Mouse (Mus musculus): Measurements from ENCODE around the gene Rfesd. TPM values are rescaled to one million over a fixed set of nuclear protein-coding genes. Genes with fewer than 3 reads are reported as not detected.

Rfesd gene
- 13.8 and 15.6 TPM in 2 replicates for polyA plus RNA-seq (2012; rRNA removed)

DNA sequence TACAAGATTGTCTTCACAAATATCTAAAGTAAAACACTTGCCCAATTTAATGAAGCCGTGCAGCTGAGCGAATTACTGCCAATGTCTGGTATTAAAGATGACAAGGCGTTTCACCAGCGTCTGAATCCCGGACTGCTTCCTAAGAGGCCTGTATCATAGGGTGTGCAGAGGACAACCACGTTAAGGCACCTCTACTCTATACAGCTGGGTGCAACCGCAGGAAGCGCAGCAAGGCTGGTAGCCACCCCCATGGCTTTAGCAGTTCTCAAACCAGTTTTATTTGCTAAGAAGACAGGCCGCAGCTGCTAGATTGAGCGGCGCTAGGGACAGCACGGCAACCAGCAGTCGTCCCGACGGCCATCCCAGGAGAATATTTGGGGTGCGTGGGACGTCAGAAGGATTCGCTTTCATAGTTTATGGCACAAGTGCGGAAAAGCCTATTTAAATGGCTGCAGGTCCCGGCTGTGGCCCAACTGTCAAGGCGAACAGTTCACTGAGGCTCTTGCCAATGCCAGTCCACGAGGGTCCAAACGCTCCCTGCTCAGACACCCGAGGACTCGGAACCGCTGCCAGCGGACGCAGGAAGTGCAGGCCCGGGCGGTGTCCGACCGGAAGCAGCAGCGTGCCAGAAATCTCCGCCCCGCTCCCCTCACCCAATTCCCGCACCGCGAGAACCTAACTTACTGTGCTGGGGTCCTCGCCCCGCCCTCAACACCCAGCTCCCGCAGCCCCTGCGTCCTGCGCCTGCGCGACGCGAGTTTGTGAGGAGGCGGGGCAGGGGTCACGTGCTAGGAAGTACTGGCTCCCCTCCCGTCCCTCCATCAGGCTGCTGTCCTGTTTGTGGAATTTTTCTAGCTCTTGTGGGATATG lies at the start of gene Rfesd:
TSS of gene Rfesd (minus strand) at position 746 of the 870 bp plus-strand sequence.
- TF ChIP-seq CTCF (IDR thresholded peaks at IDR 0.05; ENCODE audit: extremely low read depth, insufficient read depth, low read length) (no peak), POLR2A (IDR thresholded peaks at IDR 0.05; ENCODE audit: extremely low read depth, insufficient read depth, low read length) (peak; percentile 69)
- Histone ChIP-seq H3K4me3 (ENCODE audit: insufficient read depth, low read length) (peak within 1 kb of the TSS; percentile 69), H3K27ac (ENCODE audit: insufficient read depth, low read length) (peak within 1 kb of the TSS; percentile 93), H3K4me1 (ENCODE audit: control insufficient read depth, insufficient read depth, low read length) (no peaks in the 10 kb centered on the region)

DNA sequence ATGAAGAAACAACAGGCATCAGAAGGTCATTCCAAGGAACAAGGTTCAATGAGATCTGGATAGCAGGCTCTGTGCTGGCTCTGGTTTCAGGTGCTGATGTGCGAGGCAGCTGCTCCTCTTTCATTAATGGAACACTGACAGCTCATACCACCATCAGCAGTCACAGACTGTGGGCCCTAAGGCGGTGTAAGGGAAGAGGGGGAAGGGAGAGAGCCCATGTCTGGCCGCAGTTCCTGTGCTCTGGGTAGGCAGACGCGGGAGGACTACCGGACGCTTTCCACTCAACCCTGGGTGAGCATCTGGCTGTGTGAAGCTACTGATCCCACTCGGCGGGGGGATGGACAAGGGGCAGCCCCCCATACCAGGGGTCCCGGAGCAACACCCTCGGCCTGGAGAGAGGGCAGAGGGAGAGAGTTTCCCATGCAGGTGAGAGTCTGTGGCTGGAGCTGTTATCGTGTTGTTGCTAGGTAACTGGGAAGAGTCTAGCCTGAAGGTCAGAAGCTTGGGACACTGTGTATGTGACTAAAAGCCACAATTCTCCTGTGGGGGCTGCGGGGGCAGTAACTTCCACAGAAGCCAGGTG lies 45.9 kb upstream of the Rfesd start:
- Histone ChIP-seq H3K4me1 (ENCODE audit: control insufficient read depth, insufficient read depth, low read length) (no peaks in the 10 kb centered on the region), H3K4me3 (ENCODE audit: insufficient read depth, low read length) (no peak overlapping the region), H3K27ac (ENCODE audit: insufficient read depth, low read length) (no peak overlapping the region)
- TF ChIP-seq CTCF (IDR thresholded peaks at IDR 0.05; ENCODE audit: extremely low read depth, insufficient read depth, low read length) = no peak
- no peak for TF ChIP-seq POLR2A (IDR thresholded peaks at IDR 0.05; ENCODE audit: extremely low read depth, insufficient read depth, low read length)

DNA sequence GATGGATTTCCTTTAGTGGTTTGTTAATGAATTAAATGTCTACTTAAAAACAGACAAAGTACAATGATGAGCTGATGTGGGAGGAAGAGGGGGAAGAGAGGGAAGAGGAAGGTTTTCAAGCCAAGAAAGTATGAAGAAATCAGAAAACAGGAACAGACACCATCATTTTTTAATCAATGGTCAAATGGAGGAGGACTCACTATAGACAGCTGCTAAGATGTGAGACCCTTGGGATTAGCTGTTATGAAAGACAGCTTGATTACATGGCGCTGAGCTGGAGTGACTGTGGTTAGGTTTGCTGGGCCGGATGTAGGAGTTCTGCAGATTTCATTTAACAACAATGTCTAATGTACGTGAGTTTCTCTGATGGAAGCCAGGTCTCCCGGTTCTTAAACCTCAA lies 45.0 kb upstream of the Rfesd start:
- Histone ChIP-seq H3K4me3 (ENCODE audit: insufficient read depth, low read length) (no peak overlapping the region), H3K4me1 (ENCODE audit: control insufficient read depth, insufficient read depth, low read length) (no peaks in the 10 kb centered on the region), H3K27ac (ENCODE audit: insufficient read depth, low read length) (no peak overlapping the region)
- TF ChIP-seq CTCF (IDR thresholded peaks at IDR 0.05; ENCODE audit: extremely low read depth, insufficient read depth, low read length) (no peak), POLR2A (IDR thresholded peaks at IDR 0.05; ENCODE audit: extremely low read depth, insufficient read depth, low read length) (no peak)

DNA sequence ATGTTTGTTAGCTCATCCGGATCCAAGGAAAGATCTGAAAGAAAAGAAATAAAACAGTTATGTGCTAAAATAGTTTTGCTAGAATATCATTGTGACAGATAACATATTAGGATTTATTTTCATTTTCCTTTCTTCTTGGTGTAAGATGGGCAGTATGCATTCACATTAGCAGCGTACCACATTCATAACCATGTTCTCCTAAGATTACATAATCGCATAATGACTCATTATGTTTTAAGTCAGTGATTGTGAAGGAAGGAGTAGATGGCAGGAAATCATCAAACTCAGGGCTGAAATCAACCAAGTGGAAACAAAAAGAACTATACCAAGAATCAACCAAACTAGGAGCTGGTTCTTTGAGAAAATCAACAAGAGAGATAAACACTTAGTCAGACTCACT lies 44.0 kb upstream of the Rfesd start:
- Histone ChIP-seq H3K4me1 (ENCODE audit: control insufficient read depth, insufficient read depth, low read length) (no peaks in the 10 kb centered on the region), H3K4me3 (ENCODE audit: insufficient read depth, low read length) (no peak overlapping the region), H3K27ac (ENCODE audit: insufficient read depth, low read length) (no peak overlapping the region)
- TF ChIP-seq CTCF (IDR thresholded peaks at IDR 0.05; ENCODE audit: extremely low read depth, insufficient read depth, low read length) (no peak), POLR2A (IDR thresholded peaks at IDR 0.05; ENCODE audit: extremely low read depth, insufficient read depth, low read length) (no peak)

DNA sequence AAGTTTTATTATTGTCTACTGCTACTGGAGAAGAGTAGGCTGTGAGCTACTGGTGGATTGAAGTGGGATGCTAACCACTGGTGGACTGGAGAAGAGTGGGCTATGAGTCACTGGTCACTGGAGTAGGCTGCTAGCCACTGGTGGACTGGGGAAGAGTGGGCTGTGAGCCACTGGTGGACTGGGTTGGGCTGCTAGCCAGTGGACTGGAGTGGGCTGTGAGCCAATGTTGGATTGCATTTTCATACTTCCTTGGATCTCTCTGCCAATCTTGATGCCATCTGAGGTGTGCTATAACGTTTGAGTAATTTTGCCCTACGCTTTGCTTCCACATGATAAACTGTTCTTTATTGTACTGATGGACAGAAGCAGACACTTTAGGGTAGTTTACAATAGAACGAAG lies 43.6 kb upstream of the Rfesd start:
- Histone ChIP-seq H3K4me3 (ENCODE audit: insufficient read depth, low read length) (no peak overlapping the region), H3K27ac (ENCODE audit: insufficient read depth, low read length) (no peak overlapping the region), H3K4me1 (ENCODE audit: control insufficient read depth, insufficient read depth, low read length) (peaks cover 2% of the 10 kb centered on the region; the same call in 1 of the 2 replicates)
- TF ChIP-seq CTCF (IDR thresholded peaks at IDR 0.05; ENCODE audit: extremely low read depth, insufficient read depth, low read length) (no peak), POLR2A (IDR thresholded peaks at IDR 0.05; ENCODE audit: extremely low read depth, insufficient read depth, low read length) (no peak)

DNA sequence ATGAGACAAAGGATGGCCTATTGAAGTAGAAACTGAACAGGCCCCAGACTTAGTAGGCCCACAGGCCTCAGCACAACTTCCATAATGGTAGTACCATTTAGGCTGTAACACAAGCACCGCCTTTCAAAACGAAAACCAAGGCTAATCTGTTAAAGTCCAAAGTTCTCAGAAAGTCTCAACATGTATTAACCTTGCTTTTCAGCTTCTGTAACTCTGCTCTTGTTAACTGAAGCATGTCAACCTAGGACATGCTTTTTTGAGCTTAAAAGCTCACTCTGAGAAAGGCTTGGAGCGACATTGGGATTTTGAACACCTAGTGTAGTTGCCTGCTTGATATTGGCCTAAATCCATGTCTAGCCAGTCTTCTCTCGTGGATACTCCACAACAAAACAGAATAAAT lies 41.1 kb upstream of the Rfesd start:
- Histone ChIP-seq H3K27ac (ENCODE audit: insufficient read depth, low read length) (no peak overlapping the region), H3K4me1 (ENCODE audit: control insufficient read depth, insufficient read depth, low read length) (peaks cover 2% of the 10 kb centered on the region; the same call in 1 of the 2 replicates), H3K4me3 (ENCODE audit: insufficient read depth, low read length) (no peak overlapping the region)
- TF ChIP-seq CTCF (IDR thresholded peaks at IDR 0.05; ENCODE audit: extremely low read depth, insufficient read depth, low read length) (no peak), POLR2A (IDR thresholded peaks at IDR 0.05; ENCODE audit: extremely low read depth, insufficient read depth, low read length) (no peak)

DNA sequence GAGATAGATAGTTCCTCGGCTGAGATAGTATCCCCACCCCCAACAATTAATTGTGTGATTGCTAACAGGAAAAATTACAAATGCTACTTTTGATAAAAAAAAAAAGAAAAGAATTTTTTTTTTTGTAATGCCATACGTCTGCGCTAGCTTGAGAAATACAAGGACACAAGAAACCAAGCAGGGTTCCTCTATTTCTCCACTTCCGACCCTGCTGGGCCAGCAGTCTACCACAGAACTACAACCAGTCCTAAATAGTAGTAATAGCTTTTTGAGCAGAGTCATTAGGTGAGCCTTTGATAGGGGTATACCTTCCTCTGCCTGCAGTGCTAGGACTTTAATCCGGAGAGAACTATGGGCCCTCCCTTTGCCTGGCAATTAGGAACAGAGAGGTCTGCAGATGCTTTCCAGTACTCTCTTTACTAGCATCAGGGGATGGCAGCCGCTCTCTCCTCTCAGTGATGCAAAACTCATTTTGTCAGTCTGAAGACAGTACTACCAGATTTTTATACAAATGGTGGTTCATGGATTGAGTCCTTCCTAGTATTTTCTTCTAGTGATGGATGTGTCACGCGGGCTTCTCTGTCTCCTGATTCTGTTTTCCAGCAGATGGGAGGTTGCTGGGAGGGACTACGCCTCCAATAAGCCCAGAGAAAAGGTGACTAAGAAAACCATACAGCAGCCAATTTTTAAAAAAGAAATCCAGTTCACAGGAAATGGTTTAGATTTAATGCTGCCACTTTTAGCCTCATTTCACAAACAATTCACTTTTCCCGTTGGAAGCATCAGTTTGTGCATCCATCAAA lies 38.9 kb upstream of the Rfesd start:
- Histone ChIP-seq H3K27ac (ENCODE audit: insufficient read depth, low read length) (no peak overlapping the region), H3K4me1 (ENCODE audit: control insufficient read depth, insufficient read depth, low read length) (peaks cover 2% of the 10 kb centered on the region; the same call in 1 of the 2 replicates), H3K4me3 (ENCODE audit: insufficient read depth, low read length) (peak overlapping the region; percentile 38; the same call in 1 of the 2 replicates)
- TF ChIP-seq CTCF (IDR thresholded peaks at IDR 0.05; ENCODE audit: extremely low read depth, insufficient read depth, low read length) (no peak), POLR2A (IDR thresholded peaks at IDR 0.05; ENCODE audit: extremely low read depth, insufficient read depth, low read length) (no peak)

DNA sequence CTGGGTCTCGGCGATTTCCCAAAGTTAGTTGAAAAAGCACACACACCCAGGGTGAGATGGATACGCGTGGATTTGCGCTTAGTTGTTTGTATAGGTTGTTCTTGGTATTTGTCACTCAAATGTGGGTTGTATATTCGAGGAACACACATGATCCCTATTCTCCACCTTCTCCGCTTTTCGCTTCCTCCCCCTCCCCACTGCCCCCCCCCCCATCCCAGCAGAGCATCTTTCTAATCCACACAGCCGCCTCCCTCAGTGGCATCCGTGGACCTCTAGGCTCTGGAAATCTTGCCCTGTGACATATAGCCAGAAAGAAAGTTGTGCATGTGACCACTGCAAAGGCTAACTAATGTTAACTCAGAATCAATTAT lies 38.4 kb upstream of the Rfesd start, which contains the start of gene Gpr150:
TSS of gene Gpr150 (minus strand) at position 101 of the 371 bp plus-strand sequence.
- TF ChIP-seq POLR2A (IDR thresholded peaks at IDR 0.05; ENCODE audit: extremely low read depth, insufficient read depth, low read length) (no peak), CTCF (IDR thresholded peaks at IDR 0.05; ENCODE audit: extremely low read depth, insufficient read depth, low read length) (no peak)
- Histone ChIP-seq H3K27ac (ENCODE audit: insufficient read depth, low read length) (peak within 1 kb of the TSS; percentile 13), H3K4me3 (ENCODE audit: insufficient read depth, low read length) (peak within 1 kb of the TSS; percentile 38), H3K4me1 (ENCODE audit: control insufficient read depth, insufficient read depth, low read length) (peaks cover 2% of the 10 kb centered on the region; the same call in 1 of the 2 replicates)

DNA sequence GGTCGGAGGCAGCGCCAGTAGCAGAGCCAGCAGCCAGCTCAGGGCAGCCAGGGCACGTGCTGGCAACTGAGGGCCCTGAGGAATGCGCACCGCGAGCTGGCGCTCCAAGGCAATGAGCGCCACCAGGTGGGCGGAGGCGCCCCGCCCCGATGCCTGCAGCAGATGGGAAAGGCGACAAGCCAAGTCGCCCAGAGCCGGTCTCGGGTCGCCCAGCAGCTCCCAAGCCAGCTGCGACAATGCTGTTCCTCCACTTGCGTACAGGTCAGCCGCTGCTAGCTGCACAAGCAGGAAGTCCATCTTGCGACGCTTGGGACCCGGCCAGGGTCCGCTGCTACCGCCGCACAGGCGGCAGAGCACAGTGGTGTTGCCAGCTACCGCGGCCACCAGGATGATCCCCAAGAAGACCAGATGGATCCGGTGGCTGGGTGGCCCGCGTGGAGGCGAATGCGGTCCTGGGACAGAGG lies 37.8 kb upstream of the Rfesd start:
- TF ChIP-seq CTCF (IDR thresholded peaks at IDR 0.05; ENCODE audit: extremely low read depth, insufficient read depth, low read length) (0 out of 2 replicates have a peak, but pooled peaks have one; percentile 1), POLR2A (IDR thresholded peaks at IDR 0.05; ENCODE audit: extremely low read depth, insufficient read depth, low read length) (0 out of 2 replicates have a peak, but pooled peaks have one; percentile 29)
- Histone ChIP-seq H3K4me1 (ENCODE audit: control insufficient read depth, insufficient read depth, low read length) (peaks cover 2% of the 10 kb centered on the region; the same call in 1 of the 2 replicates), H3K27ac (ENCODE audit: insufficient read depth, low read length) (peak overlapping the region; percentile 13), H3K4me3 (ENCODE audit: insufficient read depth, low read length) (peak overlapping the region; percentile 38)
